Mouse (Mus musculus): Measurements from ENCODE around the gene Ms4a13.

- TF ChIP-seq POLR2A (IDR thresholded peaks at IDR 0.05; ENCODE audit: low read depth, low read length) (no peak), CTCF (IDR thresholded peaks at IDR 0.05; ENCODE audit: borderline replicate concordance, insufficient read depth, low read length) (no peak)
These were observed 66.8 kb downstream of the Ms4a13 start for GRCm38 (mm10) chr19:11129702-11130101.

Measured in embryonic fibroblast, embryonic 13.5 days (primary cell).